24 mouse cellular contexts compared by ENCODE assay signal in the genomic region with DNA sequence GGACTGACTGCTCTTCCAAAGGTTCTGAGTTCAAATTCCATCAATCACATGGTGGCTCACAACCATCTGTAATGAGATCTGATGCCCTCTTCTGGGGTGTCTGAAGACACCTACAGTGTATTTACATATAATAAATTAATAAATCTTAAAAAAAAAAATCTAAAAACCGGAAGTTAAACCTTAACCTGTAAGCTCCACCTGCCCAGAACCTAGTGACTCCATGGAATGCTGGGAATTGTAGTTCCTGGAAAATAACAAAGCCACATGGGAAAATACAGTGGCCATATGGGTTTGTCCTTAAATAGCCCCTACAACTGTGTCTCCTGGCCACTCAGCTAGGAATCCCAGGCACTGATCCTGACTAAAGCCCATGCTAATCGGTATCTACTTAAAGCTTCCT. TPM values are rescaled to one million over a fixed set of nuclear protein-coding genes. Genes with fewer than 3 reads are reported as not detected.
A peak's percentile ranks its signal among the peaks of the same experiment; 100 is the strongest.
DNase-seq lines count a peak whose midpoint lies in the region; ATAC-seq and TF ChIP-seq lines count a peak whose summit lies in the region.
"Had no signal": no experiment of that assay in that cellular context is flagged by ENCODE, and none has a peak within 500 bp of the region (broad histone marks: within the 10 kb centered on the region; RNA-seq: fewer than 3 reads in every experiment).

No protein-coding gene starts in this region.

- H3K27ac ChIP-seq in midbrain, embryonic 14.5 days (replicated peaks; ENCODE audit: low read depth, low read length) = no peak overlapping the region
- no peak overlapping the region for H3K27ac ChIP-seq in midbrain, embryonic 15.5 days
- 0 out of 2 replicates have a peak overlapping the region, but pooled peaks have one; percentile 68 for H3K27ac ChIP-seq in intestine, postnatal 0 days (ENCODE audit: low read depth, low read length)
- H3K27ac ChIP-seq: forebrain, embryonic 10.5 days; heart, adult 2 months; hindbrain, embryonic 13.5 days; kidney, embryonic 15.5 days; liver, embryonic 14.5 days; lung, embryonic 15.5 days; midbrain, embryonic 13.5 days; neural tube, embryonic 13.5 days had no signal

- H3K9me3 ChIP-seq in midbrain, embryonic 14.5 days (ENCODE audit: control insufficient read depth, low read length) = no peaks in the 10 kb centered on the region
- H3K9me3 ChIP-seq in midbrain, embryonic 15.5 days = no peaks in the 10 kb centered on the region
- H3K9me3 ChIP-seq in intestine, postnatal 0 days (ENCODE audit: control insufficient read depth) = no peaks in the 10 kb centered on the region
- H3K9me3 ChIP-seq: forebrain, embryonic 10.5 days; hindbrain, embryonic 13.5 days; kidney, embryonic 15.5 days; lung, embryonic 15.5 days; midbrain, embryonic 13.5 days; neural tube, embryonic 13.5 days had no signal

- no peak overlapping the region for H3K9ac ChIP-seq in midbrain, embryonic 14.5 days (replicated peaks; ENCODE audit: low read length)
- H3K9ac ChIP-seq in midbrain, embryonic 15.5 days = no peak overlapping the region
- no peak overlapping the region for H3K9ac ChIP-seq in intestine, postnatal 0 days (ENCODE audit: low read depth, low read length)
- H3K9ac ChIP-seq: hindbrain, embryonic 13.5 days; kidney, embryonic 15.5 days; liver, embryonic 14.5 days; lung, embryonic 15.5 days; midbrain, embryonic 13.5 days; neural tube, embryonic 13.5 days had no signal

- DNase-seq in midbrain, embryonic 14.5 days = peak; percentile 21
- peak; percentile 36 for DNase-seq in R1 (ENCODE audit: low read depth, low spot score)
- DNase-seq in frontal cortex, postnatal 36 days (ENCODE audit: low spot score in 2 of 2) = no peak
- DNase-seq in left cerebral cortex, postnatal 25 days (ENCODE audit: low spot score in 2 of 2) = no peak
- no peak for DNase-seq in spleen, adult 18-20 months
- DNase-seq: cerebellum, adult 9-11 months; gastrocnemius, postnatal 36 days; heart, adult 2 months; kidney, postnatal 36 days; lung, postnatal 36 days; thymus, postnatal 14 days had no signal

- H3K36me3 ChIP-seq in midbrain, embryonic 14.5 days (ENCODE audit: control insufficient read depth, insufficient read depth, low read length) = no peaks in the 10 kb centered on the region
- no peaks in the 10 kb centered on the region for H3K36me3 ChIP-seq in midbrain, embryonic 15.5 days (replicated peaks)
- H3K36me3 ChIP-seq in intestine, postnatal 0 days (ENCODE audit: control insufficient read depth, insufficient read depth) = no peaks in the 10 kb centered on the region
- H3K36me3 ChIP-seq: forebrain, embryonic 10.5 days; hindbrain, embryonic 13.5 days; kidney, embryonic 15.5 days; lung, embryonic 15.5 days; midbrain, embryonic 13.5 days; neural tube, embryonic 13.5 days had no signal

- no peak overlapping the region for H3K4me3 ChIP-seq in midbrain, embryonic 14.5 days (replicated peaks; ENCODE audit: low read depth, low read length)
- H3K4me3 ChIP-seq in midbrain, embryonic 15.5 days = no peak overlapping the region
- no peak overlapping the region for H3K4me3 ChIP-seq in intestine, postnatal 0 days (ENCODE audit: low read depth, low read length)
- H3K4me3 ChIP-seq: forebrain, embryonic 10.5 days; heart, adult 2 months; hindbrain, embryonic 13.5 days; kidney, embryonic 15.5 days; lung, embryonic 15.5 days; midbrain, embryonic 13.5 days; neural tube, embryonic 13.5 days had no signal

- intact Hi-C loops in left cerebral cortex, postnatal 25 days (cut with DNase I) = no loop called here

- H3K27me3 ChIP-seq in midbrain, embryonic 14.5 days (ENCODE audit: control insufficient read depth, insufficient read depth, low read length) = no peaks in the 10 kb centered on the region
- no peaks in the 10 kb centered on the region for H3K27me3 ChIP-seq in midbrain, embryonic 15.5 days (replicated peaks)
- no peaks in the 10 kb centered on the region for H3K27me3 ChIP-seq in intestine, postnatal 0 days (replicated peaks; ENCODE audit: control insufficient read depth, insufficient read depth, low read length)
- H3K27me3 ChIP-seq: hindbrain, embryonic 13.5 days; kidney, embryonic 15.5 days; lung, embryonic 15.5 days; midbrain, embryonic 13.5 days; neural tube, embryonic 13.5 days had no signal

- H3K4me2 ChIP-seq in midbrain, embryonic 14.5 days (ENCODE audit: low read length) = no peak overlapping the region
- no peak overlapping the region for H3K4me2 ChIP-seq in midbrain, embryonic 15.5 days
- peak overlapping the region; percentile 17; the same call in 1 of the 2 replicates for H3K4me2 ChIP-seq in intestine, postnatal 0 days (replicated peaks; ENCODE audit: low read depth)
- H3K4me2 ChIP-seq: hindbrain, embryonic 13.5 days; kidney, embryonic 15.5 days; lung, embryonic 15.5 days; midbrain, embryonic 13.5 days; neural tube, embryonic 13.5 days had no signal

- 75% methylated on average over 2 of the region's 2 CpGs for WGBS in midbrain, embryonic 14.5 days
- 85% methylated on average over 2 of the region's 2 CpGs for WGBS in midbrain, embryonic 15.5 days
- WGBS in intestine, postnatal 0 days = 59% methylated on average over 2 of the region's 2 CpGs

- ATAC-seq in midbrain, embryonic 14.5 days (ENCODE audit: low FRiP score, low TSS enrichment) = no peak
- no peak for ATAC-seq in midbrain, embryonic 15.5 days (replicated peaks)
- ATAC-seq in intestine, postnatal 0 days = peak; percentile 70
- ATAC-seq: activated CD4-positive, CD25-positive, alpha-beta regulatory T cell, adult 4 months; inflammation-experienced regulatory T-cells, adult 6 months; midbrain, embryonic 13.5 days; Patski had no signal

- TF ChIP-seq CTCF in intestine, postnatal 0 days (IDR thresholded peaks at IDR 0.05; ENCODE audit: low read depth) = no peak

- no peaks in the 10 kb centered on the region for H3K4me1 ChIP-seq in midbrain, embryonic 14.5 days (ENCODE audit: control insufficient read depth, insufficient read depth, low read length)
- H3K4me1 ChIP-seq in midbrain, embryonic 15.5 days = no peaks in the 10 kb centered on the region
- peaks cover 5% of the 10 kb centered on the region; the same call in 1 of the 2 replicates for H3K4me1 ChIP-seq in intestine, postnatal 0 days (replicated peaks; ENCODE audit: control insufficient read depth, insufficient read depth, low read length)
- H3K4me1 ChIP-seq: hindbrain, embryonic 13.5 days; kidney, embryonic 15.5 days; lung, embryonic 15.5 days; midbrain, embryonic 13.5 days; neural tube, embryonic 13.5 days had no signal

RNA-seq across cellular contexts. Expression of a gene that starts 33.2 kb away (rescaled TPM):
- polyA plus RNA-seq in midbrain, embryonic 14.5 days (2014; fragmentation: Nextera tagmentation; extraction: Ambion mirVana) = 167 and 194 TPM in 2 replicates
- polyA plus RNA-seq in midbrain, embryonic 15.5 days (2015; fragmentation: Nextera tagmentation; extraction: Ambion mirVana) = 215 and 218 TPM in 2 replicates
- 148 and 153 TPM in 2 replicates for polyA plus RNA-seq in intestine, postnatal 0 days (2015; fragmentation: Nextera tagmentation; extraction: Ambion mirVana)
- total RNA-seq in left cerebral cortex, postnatal 25 days (2021) = 100 to 1,000 TPM; 124 to 130 TPM

RNA-seq across cellular contexts. Expression of a gene that starts 33.7 kb away (rescaled TPM):
- polyA plus RNA-seq in midbrain, embryonic 14.5 days (2014; fragmentation: Nextera tagmentation; extraction: Ambion mirVana) = 0.33 and 0.53 TPM in 2 replicates
- polyA plus RNA-seq in midbrain, embryonic 15.5 days (2015; fragmentation: Nextera tagmentation; extraction: Ambion mirVana) = 0.50 and 0.74 TPM in 2 replicates
- polyA plus RNA-seq in intestine, postnatal 0 days (2015; fragmentation: Nextera tagmentation; extraction: Ambion mirVana) = 0.09 and 0.21 TPM in 2 replicates
- 1 to 10 TPM; 1.0 to 1.4 TPM for total RNA-seq in left cerebral cortex, postnatal 25 days (2021)
- total RNA-seq: heart, postnatal 25 days had no signal
- polyA plus RNA-seq: activated CD4-positive, CD25-positive, alpha-beta regulatory T cell, adult 4 months had no signal

RNA-seq across cellular contexts. Expression of a gene that starts 41.3 kb away (rescaled TPM):
- polyA plus RNA-seq in midbrain, embryonic 14.5 days (2014; fragmentation: Nextera tagmentation; extraction: Ambion mirVana) = 6.7 and 10.8 TPM in 2 replicates
- polyA plus RNA-seq in midbrain, embryonic 15.5 days (2015; fragmentation: Nextera tagmentation; extraction: Ambion mirVana) = 6.2 and 6.3 TPM in 2 replicates
- polyA plus RNA-seq in intestine, postnatal 0 days (2015; fragmentation: Nextera tagmentation; extraction: Ambion mirVana) = 9.3 and 9.7 TPM in 2 replicates
- total RNA-seq in left cerebral cortex, postnatal 25 days (2021) = 1 to 10 TPM; 1.2 to 1.6 TPM

Comparison
In these comparisons a context has a peak if more than half of its experiments do, and no peak if none do; other contexts are left out.
1. DNase-seq: peak in midbrain, embryonic 14.5 days (single experiment) and R1 (single experiment); none in frontal cortex, postnatal 36 days (0 of 2), left cerebral cortex, postnatal 25 days (0 of 2) and spleen, adult 18-20 months (0 of 2).